Mouse (Mus musculus): ENCODE measurements around the gene Col17a1.

Gene Col17a1

GRCm38 (mm10) chr19:47691994-47692393, at the start of gene Col17a1:
Gene Col17a1 (minus strand): TSS chr19:47692094.
- DNase-seq (ENCODE audit: low read depth, low spot score) = no peak

- DNase-seq (ENCODE audit: low read depth, low spot score) = peak; percentile 60
These were observed 40.0 kb upstream of the Col17a1 start for GRCm38 (mm10) chr19:47731931-47732330.

GRCm38 (mm10) chr19:47731071-47731881, 39.4 kb upstream of the Col17a1 start, which contains the start of gene Sfr1:
Gene Sfr1 (plus strand): TSS chr19:47731682.
- DNase-seq (ENCODE audit: low read depth, low spot score) = peak; percentile 98

GRCm38 (mm10) chr19:47730691-47731070, 38.8 kb upstream of the Col17a1 start:
- DNase-seq (ENCODE audit: low read depth, low spot score) = peak; percentile 85

GRCm38 (mm10) chr19:47725643-47726140, 33.8 kb upstream of the Col17a1 start:
- no peak for DNase-seq (ENCODE audit: low read depth, low spot score)

GRCm38 (mm10) chr19:47724903-47725302, 33.0 kb upstream of the Col17a1 start:
- no peak for DNase-seq (ENCODE audit: low read depth, low spot score)

- DNase-seq (ENCODE audit: low read depth, low spot score) = no peak
These were observed 30.6 kb upstream of the Col17a1 start for GRCm38 (mm10) chr19:47722471-47722870.

GRCm38 (mm10) chr19:47719147-47719546, 27.3 kb upstream of the Col17a1 start:
- DNase-seq (ENCODE audit: low read depth, low spot score) = no peak

GRCm38 (mm10) chr19:47716144-47716543, 24.2 kb upstream of the Col17a1 start:
- no peak for DNase-seq (ENCODE audit: low read depth, low spot score)

GRCm38 (mm10) chr19:47713457-47713856, 21.6 kb upstream of the Col17a1 start:
- no peak for DNase-seq (ENCODE audit: low read depth, low spot score)

- DNase-seq (ENCODE audit: low read depth, low spot score) = peak; percentile 54
These were observed 18.5 kb upstream of the Col17a1 start for GRCm38 (mm10) chr19:47710376-47710775.

GRCm38 (mm10) chr19:47705772-47706309, 13.9 kb upstream of the Col17a1 start:
- DNase-seq (ENCODE audit: low read depth, low spot score) = no peak

- DNase-seq (ENCODE audit: low read depth, low spot score) = no peak
These were observed 13.3 kb upstream of the Col17a1 start for GRCm38 (mm10) chr19:47705080-47705771.

- no peak for DNase-seq (ENCODE audit: low read depth, low spot score)
These were observed 8.6 kb upstream of the Col17a1 start for GRCm38 (mm10) chr19:47700509-47700908.

GRCm38 (mm10) chr19:47699743-47700142, 7.8 kb upstream of the Col17a1 start:
- DNase-seq (ENCODE audit: low read depth, low spot score) = peak; percentile 9

- DNase-seq (ENCODE audit: low read depth, low spot score) = no peak
These were observed 6.4 kb upstream of the Col17a1 start for GRCm38 (mm10) chr19:47698266-47698665.

GRCm38 (mm10) chr19:47697067-47697466, 5.2 kb upstream of the Col17a1 start:
- DNase-seq (ENCODE audit: low read depth, low spot score) = no peak

- no peak for DNase-seq (ENCODE audit: low read depth, low spot score)
These were observed 4.5 kb upstream of the Col17a1 start for GRCm38 (mm10) chr19:47696411-47696810.

- DNase-seq (ENCODE audit: low read depth, low spot score) = no peak
These were observed 3.8 kb upstream of the Col17a1 start for GRCm38 (mm10) chr19:47695725-47696124.

GRCm38 (mm10) chr19:47689592-47689991, 2.3 kb downstream of the Col17a1 start:
- DNase-seq (ENCODE audit: low read depth, low spot score) = no peak

GRCm38 (mm10) chr19:47678675-47679074, 13.2 kb downstream of the Col17a1 start:
- DNase-seq (ENCODE audit: low read depth, low spot score) = no peak

GRCm38 (mm10) chr19:47674419-47674818, 17.5 kb downstream of the Col17a1 start:
- no peak for DNase-seq (ENCODE audit: low read depth, low spot score)
